Mouse (Mus musculus): ENCODE measurements around the gene Mturn. TPM values are rescaled to one million over a fixed set of nuclear protein-coding genes. Genes with fewer than 3 reads are reported as not detected.

The Mturn gene
- polyA plus RNA-seq, 1 experiment from 2014 or later, result 81.2 TPM

DNA sequence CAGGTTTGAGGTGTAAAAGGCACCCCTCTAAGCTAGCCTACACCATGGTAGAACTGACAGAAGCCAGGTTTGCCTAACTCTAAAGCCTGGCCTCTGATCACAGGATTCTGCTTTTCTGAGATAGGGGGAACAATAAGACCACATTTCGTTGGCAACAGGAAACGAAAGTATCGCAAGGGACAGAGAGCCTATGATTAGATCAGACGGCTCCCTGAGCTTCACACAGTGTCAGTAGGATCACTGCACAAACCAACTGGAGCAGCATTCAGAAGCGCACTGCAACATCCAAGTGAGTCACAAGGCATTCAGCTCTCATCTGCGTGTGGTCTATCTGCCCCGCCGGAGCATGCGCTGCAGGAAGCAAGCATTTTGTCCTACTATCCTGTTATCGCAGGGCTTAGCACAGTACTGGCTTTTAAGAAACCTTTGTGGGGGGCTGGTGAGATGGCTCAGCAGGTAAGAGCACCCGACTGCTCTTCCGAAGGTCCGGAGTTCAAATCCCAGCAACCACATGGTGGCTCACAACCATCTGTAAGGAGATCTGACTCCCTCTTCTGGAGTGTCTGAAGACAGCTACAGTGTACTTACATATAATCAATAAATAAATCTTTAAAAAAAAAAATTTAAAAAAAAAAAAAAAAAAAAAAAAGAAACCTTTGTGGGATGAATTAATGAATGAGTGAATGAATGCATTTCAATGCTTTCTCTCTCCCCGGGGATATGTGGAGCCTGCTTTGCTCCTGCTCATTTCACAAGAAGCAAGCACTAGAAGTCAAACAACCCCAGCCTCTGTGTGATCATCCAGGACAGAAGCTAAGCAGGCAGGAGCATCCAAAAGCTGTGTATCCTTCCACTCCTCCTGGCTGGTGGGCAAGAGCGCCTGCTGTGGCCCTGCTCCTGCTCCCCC, 37.6 kb downstream of the Mturn start:
- Histone ChIP-seq H3K4me2 (replicated peaks) (no peak overlapping the region), H3K27me3 (peaks cover 3% of the 10 kb centered on the region; the same call in 1 of the 2 replicates), H3K9me3 (no peaks in the 10 kb centered on the region), H3K27ac (no peak overlapping the region), H3K9ac (replicated peaks) (no peak overlapping the region), H3K36me3 (no peaks in the 10 kb centered on the region), H3K4me3 (replicated peaks) (no peak overlapping the region), H3K4me1 (replicated peaks) (peaks cover 16% of the 10 kb centered on the region)
- 79% methylated on average over 15 of the region's 15 CpGs for WGBS
- ATAC-seq, result no peak

DNA sequence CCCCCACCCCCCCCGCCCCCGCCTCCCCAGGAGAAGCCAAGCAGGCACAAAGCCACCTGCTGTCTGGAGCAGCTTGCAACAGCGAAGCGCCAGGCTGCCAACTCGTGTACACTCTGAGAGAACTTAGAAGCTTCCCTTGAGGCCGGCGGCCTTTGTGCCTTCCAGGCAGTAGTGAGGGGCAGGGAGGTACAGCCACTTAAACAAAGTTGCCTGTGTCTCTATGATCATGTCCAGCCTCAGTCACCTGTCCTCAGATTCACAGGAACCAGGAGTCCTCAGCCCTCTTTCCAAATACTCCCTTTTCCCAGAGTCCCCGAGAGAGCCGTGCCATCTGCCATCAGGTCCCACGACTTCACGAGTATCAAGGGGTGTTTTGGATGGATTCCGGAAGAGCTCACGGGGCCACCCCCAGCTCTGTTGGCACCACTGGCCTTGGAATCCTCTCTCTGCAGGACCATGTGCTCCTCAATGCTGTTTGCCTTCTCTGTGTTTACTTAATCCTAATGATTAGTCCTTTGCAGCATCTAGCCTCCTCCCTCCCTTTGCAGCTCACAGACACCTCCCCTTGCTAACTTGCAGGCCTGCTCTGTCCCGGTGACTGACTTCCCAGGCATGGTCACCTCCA, 38.4 kb downstream of the Mturn start:
- no peak overlapping the region for H3K27ac ChIP-seq

DNA sequence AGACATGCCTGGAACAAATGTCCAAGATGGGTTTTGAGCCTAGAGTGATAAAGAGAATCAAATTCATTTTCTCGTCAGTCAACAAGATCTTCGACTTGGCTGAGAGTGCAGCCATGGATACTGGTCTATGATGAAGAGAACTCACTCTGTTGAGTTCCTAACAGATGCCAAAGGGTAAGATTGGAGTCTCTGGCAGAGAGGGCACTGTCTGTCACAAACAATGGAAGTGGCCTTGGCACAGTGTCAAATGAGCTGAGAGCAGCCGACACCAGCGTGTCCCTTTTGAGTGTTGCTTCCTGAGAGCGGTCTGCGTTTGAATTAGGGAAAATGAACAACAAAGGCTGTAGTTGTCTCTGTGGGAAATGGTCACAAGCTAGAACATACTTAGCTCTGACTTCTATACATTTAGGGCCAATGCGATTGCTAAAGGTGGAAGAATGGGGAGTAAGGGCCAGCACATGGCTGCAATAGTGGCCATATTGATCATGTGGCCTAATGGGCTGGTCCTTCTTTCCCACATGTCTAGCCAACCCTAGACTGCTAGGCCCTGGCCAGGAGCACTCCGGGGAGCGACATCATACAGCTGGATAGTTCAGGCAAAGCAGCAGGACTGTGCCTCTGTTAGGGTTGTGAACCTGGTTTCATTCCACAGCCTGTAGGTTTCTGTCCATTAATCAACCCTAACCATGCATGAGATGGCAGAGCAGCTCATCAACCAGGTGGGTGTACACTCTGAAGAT, 39.3 kb downstream of the Mturn start:
- no peak overlapping the region for H3K27ac ChIP-seq

More for the DNA sequence above, 38.4 kb downstream of the Mturn start:
- Histone ChIP-seq H3K27me3 (peaks cover 3% of the 10 kb centered on the region; the same call in 1 of the 2 replicates), H3K36me3 (no peaks in the 10 kb centered on the region), H3K9me3 (no peaks in the 10 kb centered on the region), H3K9ac (replicated peaks) (no peak overlapping the region), H3K4me1 (replicated peaks) (peaks cover 16% of the 10 kb centered on the region), H3K4me2 (replicated peaks) (no peak overlapping the region), H3K4me3 (replicated peaks) (no peak overlapping the region)
- ATAC-seq, result peak; percentile 45; the same call in 1 of the 2 replicates
- WGBS, result 29% methylated on average over 14 of the region's 14 CpGs

DNA sequence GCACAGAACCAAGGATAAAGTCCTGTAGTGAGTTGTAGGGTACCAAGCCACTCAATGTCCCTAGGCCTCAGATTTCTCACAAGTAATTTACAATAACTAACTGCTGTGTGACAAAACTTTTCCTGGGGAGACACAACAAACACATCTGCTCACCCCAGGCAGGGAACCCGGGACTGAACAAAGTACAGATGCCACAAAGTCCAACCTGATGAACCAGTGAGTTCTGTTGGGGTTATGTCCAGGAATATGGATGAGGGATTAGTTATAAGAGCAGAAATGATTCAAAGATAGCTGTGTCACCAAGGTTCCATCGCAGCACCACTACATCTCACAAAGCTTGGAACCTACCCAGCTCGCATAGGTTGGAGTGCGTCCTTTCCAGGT, 39.8 kb downstream of the Mturn start:
- H3K9ac ChIP-seq (replicated peaks), result no peak overlapping the region
- WGBS, result 94% methylated on average over 4 of the region's 4 CpGs
- H3K4me2 ChIP-seq (replicated peaks), result no peak overlapping the region
- no peaks in the 10 kb centered on the region; the same call in 1 of the 2 replicates for H3K27me3 ChIP-seq
- H3K36me3 ChIP-seq, result no peaks in the 10 kb centered on the region
- H3K4me3 ChIP-seq (replicated peaks), result no peak overlapping the region
- H3K4me1 ChIP-seq (replicated peaks), result peaks cover 16% of the 10 kb centered on the region
- no peak for ATAC-seq
- no peak overlapping the region for H3K27ac ChIP-seq
- no peaks in the 10 kb centered on the region for H3K9me3 ChIP-seq

More for the DNA sequence above, 39.3 kb downstream of the Mturn start:
- H3K9ac ChIP-seq (replicated peaks), result no peak overlapping the region
- no peaks in the 10 kb centered on the region; the same call in 1 of the 2 replicates for H3K27me3 ChIP-seq
- no peak overlapping the region for H3K4me3 ChIP-seq (replicated peaks)
- H3K36me3 ChIP-seq, result no peaks in the 10 kb centered on the region
- H3K4me2 ChIP-seq (replicated peaks), result no peak overlapping the region
- 0 out of 2 replicates have a peak, but pooled peaks have one; percentile 30 for ATAC-seq
- H3K9me3 ChIP-seq, result no peaks in the 10 kb centered on the region
- WGBS, result 76% methylated on average over 9 of the region's 9 CpGs
- peaks cover 16% of the 10 kb centered on the region for H3K4me1 ChIP-seq (replicated peaks)

DNA sequence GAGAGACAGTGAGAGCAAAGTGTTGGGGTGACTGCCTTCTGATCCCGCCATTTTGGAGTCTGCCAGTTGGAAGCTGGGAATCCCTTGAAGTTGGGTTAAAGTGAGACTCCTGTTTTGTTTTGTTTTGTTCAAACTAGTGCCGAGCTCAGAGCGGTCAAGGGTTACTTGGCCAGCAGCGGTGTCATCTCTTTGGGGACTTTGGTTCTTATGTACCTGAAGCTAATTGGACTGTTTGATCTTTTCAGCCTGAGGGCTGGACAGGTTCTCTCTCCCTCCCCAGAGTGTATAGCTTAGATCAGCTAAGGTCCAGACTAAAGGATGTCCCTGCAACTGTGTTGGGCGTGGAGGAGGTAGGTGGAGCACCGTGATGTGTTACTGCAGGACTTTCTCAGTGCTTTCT, 44.9 kb downstream of the Mturn start:
- ATAC-seq, result no peak
- Histone ChIP-seq H3K4me1 (replicated peaks) (no peaks in the 10 kb centered on the region), H3K9me3 (no peaks in the 10 kb centered on the region), H3K4me3 (replicated peaks) (no peak overlapping the region), H3K4me2 (replicated peaks) (no peak overlapping the region), H3K27me3 (no peaks in the 10 kb centered on the region), H3K27ac (no peak overlapping the region), H3K9ac (replicated peaks) (no peak overlapping the region), H3K36me3 (no peaks in the 10 kb centered on the region)
- 92% methylated on average over 6 of the region's 6 CpGs for WGBS

DNA sequence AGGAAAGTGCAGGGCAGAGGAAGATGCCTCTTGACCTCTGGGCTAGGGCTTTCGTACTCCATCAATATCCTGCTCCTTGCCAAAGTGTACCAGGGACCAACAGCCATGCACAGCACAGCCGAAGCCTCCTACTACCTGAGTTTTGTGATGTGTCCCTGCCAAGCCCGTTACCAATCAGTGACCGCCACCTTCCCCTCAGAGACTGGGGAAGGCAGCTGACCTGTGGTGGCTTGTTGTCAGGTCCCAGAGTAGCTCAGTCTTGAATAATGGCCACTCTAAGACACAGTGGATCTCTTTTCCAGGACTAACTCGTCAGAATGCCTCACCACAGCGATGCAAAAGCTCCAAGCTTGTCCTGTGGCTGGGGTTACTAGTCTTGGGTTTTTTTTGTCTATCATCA, 45.4 kb downstream of the Mturn start:
- no peaks in the 10 kb centered on the region for H3K9me3 ChIP-seq
- no peak overlapping the region for H3K27ac ChIP-seq
- WGBS, result 89% methylated on average over 6 of the region's 6 CpGs
- H3K27me3 ChIP-seq, result no peaks in the 10 kb centered on the region
- ATAC-seq, result no peak
- no peaks in the 10 kb centered on the region for H3K36me3 ChIP-seq
- H3K4me1 ChIP-seq (replicated peaks), result no peaks in the 10 kb centered on the region
- no peak overlapping the region for H3K4me3 ChIP-seq (replicated peaks)
- no peak overlapping the region for H3K4me2 ChIP-seq (replicated peaks)
- no peak overlapping the region for H3K9ac ChIP-seq (replicated peaks)

DNA sequence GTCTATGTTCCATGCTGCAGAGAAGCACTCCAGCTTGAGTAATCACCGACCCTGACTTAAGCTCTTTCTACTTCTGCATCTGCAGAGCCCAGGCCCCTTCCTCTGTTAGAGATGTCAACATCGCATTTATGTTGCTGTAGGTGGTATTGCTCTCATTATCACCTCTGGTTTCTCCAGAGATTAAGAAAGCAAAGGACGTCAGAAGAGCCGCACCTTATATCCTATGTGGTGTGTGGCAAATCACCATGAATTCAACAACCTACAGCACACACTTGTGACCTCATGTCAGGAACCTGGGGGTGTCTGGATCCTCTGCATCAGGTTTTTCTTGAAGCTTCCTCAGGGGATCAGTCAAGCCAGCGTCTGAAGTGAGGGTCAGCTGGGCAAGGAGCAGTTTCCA, 46.0 kb downstream of the Mturn start:
- H3K36me3 ChIP-seq, result no peaks in the 10 kb centered on the region
- H3K4me1 ChIP-seq (replicated peaks), result no peaks in the 10 kb centered on the region
- no peaks in the 10 kb centered on the region for H3K27me3 ChIP-seq
- no peak overlapping the region for H3K4me2 ChIP-seq (replicated peaks)
- H3K9me3 ChIP-seq, result no peaks in the 10 kb centered on the region
- H3K9ac ChIP-seq (replicated peaks), result no peak overlapping the region
- no peak for ATAC-seq
- no peak overlapping the region for H3K4me3 ChIP-seq (replicated peaks)
- H3K27ac ChIP-seq, result no peak overlapping the region
- WGBS, result 92% methylated on average over 5 of the region's 5 CpGs

DNA sequence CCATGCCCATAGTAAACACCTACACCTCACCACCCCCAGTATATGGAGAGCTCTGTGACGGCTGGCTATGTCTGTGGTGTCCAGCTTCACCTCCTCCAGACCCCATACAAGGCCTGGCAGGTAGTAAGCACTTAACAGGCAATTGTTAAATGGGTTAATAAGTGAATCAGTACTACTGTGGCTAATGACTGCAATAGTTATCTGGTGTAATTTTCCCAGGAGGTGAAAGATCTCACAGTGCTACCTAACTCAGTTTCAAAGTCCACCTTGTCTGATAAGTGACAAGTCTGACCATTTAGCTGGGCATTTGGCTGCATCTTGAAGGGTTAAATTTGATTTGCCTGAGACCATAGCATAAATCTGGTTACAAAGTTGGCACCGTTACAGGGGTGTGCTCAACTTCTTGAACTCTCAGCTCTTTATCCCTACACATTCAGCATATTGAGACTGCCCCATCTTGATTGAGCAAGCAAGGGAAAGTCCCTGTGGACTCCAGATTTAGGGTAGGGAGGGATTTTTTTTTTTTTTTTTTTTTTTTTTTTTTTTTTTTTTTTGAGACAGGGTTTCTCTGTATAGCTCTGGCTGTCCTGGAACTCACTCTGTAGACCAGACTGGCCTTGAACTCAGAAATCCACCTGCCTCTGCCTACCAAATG, 48.2 kb downstream of the Mturn start:
- WGBS, result 83% methylated on average over 2 of the region's 2 CpGs
- H3K27me3 ChIP-seq, result no peaks in the 10 kb centered on the region
- H3K36me3 ChIP-seq, result no peaks in the 10 kb centered on the region
- H3K9me3 ChIP-seq, result no peaks in the 10 kb centered on the region
- H3K4me1 ChIP-seq (replicated peaks), result no peaks in the 10 kb centered on the region
- no peak overlapping the region for H3K4me2 ChIP-seq (replicated peaks)
- H3K9ac ChIP-seq (replicated peaks), result no peak overlapping the region
- ATAC-seq, result no peak
- no peak overlapping the region for H3K4me3 ChIP-seq (replicated peaks)
- H3K27ac ChIP-seq, result no peak overlapping the region

DNA sequence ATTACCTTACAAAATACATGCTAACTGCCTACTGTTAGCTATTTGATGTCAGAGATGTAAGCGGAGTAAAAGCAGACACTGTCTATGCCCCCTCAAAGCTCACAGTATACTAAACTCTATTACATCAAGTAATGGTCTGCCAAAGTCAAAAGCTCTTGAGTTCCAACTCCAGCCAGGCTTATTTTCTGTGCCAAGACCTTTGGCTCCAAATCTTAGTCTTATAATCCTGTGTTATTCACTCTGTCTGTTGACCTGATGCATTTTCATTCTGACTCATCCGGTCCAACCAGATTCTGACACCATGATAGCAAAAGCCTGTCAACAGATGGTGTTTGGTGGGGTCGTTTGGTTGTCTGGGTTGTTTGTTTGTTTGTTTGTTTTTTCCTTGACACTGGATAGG, 50.3 kb downstream of the Mturn start:
- no peak for ATAC-seq
- H3K4me3 ChIP-seq (replicated peaks), result no peak overlapping the region
- H3K27me3 ChIP-seq, result no peaks in the 10 kb centered on the region
- no peak overlapping the region for H3K9ac ChIP-seq (replicated peaks)
- 91% methylated on average over 3 of the region's 3 CpGs for WGBS
- H3K9me3 ChIP-seq, result no peaks in the 10 kb centered on the region
- no peak overlapping the region for H3K27ac ChIP-seq
- H3K36me3 ChIP-seq, result no peaks in the 10 kb centered on the region
- no peaks in the 10 kb centered on the region for H3K4me1 ChIP-seq (replicated peaks)
- H3K4me2 ChIP-seq (replicated peaks), result no peak overlapping the region

DNA sequence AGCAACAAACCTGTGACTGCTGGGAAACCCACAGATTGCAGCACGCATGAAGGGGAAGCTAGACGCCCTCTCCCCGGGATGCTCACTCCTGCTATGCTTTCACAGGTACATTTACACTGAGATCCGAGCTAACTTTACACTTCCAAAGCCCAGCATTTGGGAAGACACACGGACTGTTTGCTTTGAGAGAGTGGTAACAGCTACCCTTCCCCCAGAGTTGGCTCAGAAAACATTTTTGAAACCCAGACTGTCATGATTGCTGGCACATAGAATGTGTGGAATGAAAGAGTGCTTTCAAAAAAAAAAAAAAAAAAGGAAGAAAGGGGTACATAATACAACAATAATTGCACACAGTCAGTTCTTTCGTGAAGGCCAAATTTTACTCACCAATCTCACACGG, 51.3 kb downstream of the Mturn start:
- Histone ChIP-seq H3K27me3 (no peaks in the 10 kb centered on the region), H3K27ac (no peak overlapping the region), H3K9me3 (no peaks in the 10 kb centered on the region), H3K9ac (replicated peaks) (no peak overlapping the region), H3K4me2 (replicated peaks) (no peak overlapping the region), H3K4me1 (replicated peaks) (no peaks in the 10 kb centered on the region), H3K4me3 (replicated peaks) (no peak overlapping the region), H3K36me3 (no peaks in the 10 kb centered on the region)
- WGBS, result 75% methylated on average over 7 of the region's 7 CpGs
- no peak for ATAC-seq

DNA sequence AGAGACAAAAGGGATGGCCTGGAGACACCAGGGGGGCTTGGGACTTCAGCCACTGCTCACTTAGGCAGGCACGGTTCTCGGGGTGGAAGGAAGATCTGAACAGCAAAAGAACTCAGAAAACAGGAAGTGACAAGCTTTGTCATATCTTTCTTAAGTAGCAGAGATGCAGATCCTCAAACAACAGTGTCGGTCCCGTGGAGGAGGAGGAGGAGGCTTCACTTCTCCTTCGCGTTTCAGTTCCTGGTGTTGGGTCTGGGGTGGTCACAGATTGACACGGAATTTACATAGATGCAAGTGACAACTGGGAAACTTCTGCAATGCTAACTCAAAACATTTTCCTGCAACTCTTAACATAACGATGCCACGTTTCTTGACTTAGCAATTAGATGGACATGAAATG, 54.7 kb downstream of the Mturn start:
- H3K4me3 ChIP-seq (replicated peaks), result no peak overlapping the region
- H3K4me2 ChIP-seq (replicated peaks), result no peak overlapping the region
- H3K27ac ChIP-seq, result no peak overlapping the region
- no peak for ATAC-seq
- H3K9me3 ChIP-seq, result no peaks in the 10 kb centered on the region
- no peaks in the 10 kb centered on the region for H3K4me1 ChIP-seq (replicated peaks)
- no peaks in the 10 kb centered on the region for H3K36me3 ChIP-seq
- no peak overlapping the region for H3K9ac ChIP-seq (replicated peaks)
- 74% methylated on average over 9 of the region's 9 CpGs for WGBS
- no peaks in the 10 kb centered on the region for H3K27me3 ChIP-seq
